Mouse (Mus musculus): Measurements from ENCODE around the gene Gys1. TPM values are rescaled to one million over a fixed set of nuclear protein-coding genes. Genes with fewer than 3 reads are reported as not detected.

The Gys1 gene
- polyA plus RNA-seq, 1 experiment from 2014 or later, result 111 TPM

Small RNA genes lying within 50 kb of the gene (microRNA-seq; reads per million reads assigned to microRNA genes)
- gene Gm22133, result not detected

Other genes with a start within 250 kb of the Gys1 start
- gene Ccdc155, start 230.0 kb upstream of the Gys1 start, polyA plus RNA-seq (2015; fragmentation: Nextera tagmentation; extraction: Ambion mirVana), result 0.53 and 0.80 TPM in 2 replicates
- 0.90 and 1.2 TPM in 2 replicates for gene Dkkl1, start 222.7 kb upstream of the Gys1 start, polyA plus RNA-seq (2015; fragmentation: Nextera tagmentation; extraction: Ambion mirVana)
- 89.0 and 106 TPM in 2 replicates for gene Tead2, start 219.1 kb upstream of the Gys1 start, polyA plus RNA-seq (2015; fragmentation: Nextera tagmentation; extraction: Ambion mirVana)
- gene Cd37, start 195.7 kb upstream of the Gys1 start, polyA plus RNA-seq (2015; fragmentation: Nextera tagmentation; extraction: Ambion mirVana), result 2.4 and 8.3 TPM in 2 replicates
- gene Slc6a16, start 193.8 kb upstream of the Gys1 start, polyA plus RNA-seq (2015; fragmentation: Nextera tagmentation; extraction: Ambion mirVana), result 0.11 and 0.18 TPM in 2 replicates
- not detected in 2 replicates for gene Slc6a21, start 157.3 kb upstream of the Gys1 start, polyA plus RNA-seq (2015; fragmentation: Nextera tagmentation; extraction: Ambion mirVana)
- gene Trpm4, start 101.1 kb upstream of the Gys1 start, polyA plus RNA-seq (2015; fragmentation: Nextera tagmentation; extraction: Ambion mirVana), result 12.7 and 15.8 TPM in 2 replicates
- gene Hrc, start 99.6 kb upstream of the Gys1 start, polyA plus RNA-seq (2015; fragmentation: Nextera tagmentation; extraction: Ambion mirVana), result 25.2 and 26.4 TPM in 2 replicates
- 1.6 and 2.1 TPM in 2 replicates for gene Ppfia3, start 67.8 kb upstream of the Gys1 start, polyA plus RNA-seq (2015; fragmentation: Nextera tagmentation; extraction: Ambion mirVana)
- gene Lin7b, start 64.3 kb upstream of the Gys1 start, polyA plus RNA-seq (2015; fragmentation: Nextera tagmentation; extraction: Ambion mirVana), result 1.2 and 1.3 TPM in 2 replicates
- gene Snrnp70, start 39.1 kb upstream of the Gys1 start, polyA plus RNA-seq (2015; fragmentation: Nextera tagmentation; extraction: Ambion mirVana), result 123 and 146 TPM in 2 replicates
- 0.33 and 0.58 TPM in 2 replicates for gene Kcna7, start 29.2 kb upstream of the Gys1 start, polyA plus RNA-seq (2015; fragmentation: Nextera tagmentation; extraction: Ambion mirVana)
- gene Ntf5, start 21.1 kb upstream of the Gys1 start, polyA plus RNA-seq (2015; fragmentation: Nextera tagmentation; extraction: Ambion mirVana), result 0.81 and 1.6 TPM in 2 replicates
- not detected in 2 replicates for gene Lhb, start 14.0 kb upstream of the Gys1 start, polyA plus RNA-seq (2015; fragmentation: Nextera tagmentation; extraction: Ambion mirVana)
- gene Ruvbl2, start 3.3 kb downstream of the Gys1 start, polyA plus RNA-seq (2015; fragmentation: Nextera tagmentation; extraction: Ambion mirVana), result 65.0 and 82.1 TPM in 2 replicates
- gene Ftl1, start 25.0 kb downstream of the Gys1 start, polyA plus RNA-seq (2015; fragmentation: Nextera tagmentation; extraction: Ambion mirVana), result 3,328 and 3,965 TPM in 2 replicates
- 107 and 112 TPM in 2 replicates for gene Bax, start 32.1 kb downstream of the Gys1 start, polyA plus RNA-seq (2015; fragmentation: Nextera tagmentation; extraction: Ambion mirVana)
- gene Tulp2, start 47.0 kb downstream of the Gys1 start, polyA plus RNA-seq (2015; fragmentation: Nextera tagmentation; extraction: Ambion mirVana), result 0.28 and 1.3 TPM in 2 replicates
- not detected in 2 replicates for gene Gm45808, start 52.0 kb downstream of the Gys1 start, polyA plus RNA-seq (2015; fragmentation: Nextera tagmentation; extraction: Ambion mirVana)
- 4.0 and 4.1 TPM in 2 replicates for gene Dhdh, start 54.0 kb downstream of the Gys1 start, polyA plus RNA-seq (2015; fragmentation: Nextera tagmentation; extraction: Ambion mirVana)
- gene Nucb1, start 75.6 kb downstream of the Gys1 start, polyA plus RNA-seq (2015; fragmentation: Nextera tagmentation; extraction: Ambion mirVana), result 144 and 177 TPM in 2 replicates
- 25.3 and 37.6 TPM in 2 replicates for gene Ppp1r15a, start 91.4 kb downstream of the Gys1 start, polyA plus RNA-seq (2015; fragmentation: Nextera tagmentation; extraction: Ambion mirVana)
- gene Plekha4, start 91.5 kb downstream of the Gys1 start, polyA plus RNA-seq (2015; fragmentation: Nextera tagmentation; extraction: Ambion mirVana), result 1.0 and 2.6 TPM in 2 replicates
- gene Hsd17b14, start 120.0 kb downstream of the Gys1 start, polyA plus RNA-seq (2015; fragmentation: Nextera tagmentation; extraction: Ambion mirVana), result 0.24 and 0.82 TPM in 2 replicates
- 79.4 and 84.5 TPM in 2 replicates for gene Bcat2, start 135.3 kb downstream of the Gys1 start, polyA plus RNA-seq (2015; fragmentation: Nextera tagmentation; extraction: Ambion mirVana)
- gene Fgf21, start 180.6 kb downstream of the Gys1 start, polyA plus RNA-seq (2015; fragmentation: Nextera tagmentation; extraction: Ambion mirVana), result 0.13 and 1.2 TPM in 2 replicates
- 0.15 and 0.66 TPM in 2 replicates for gene Fut1, start 182.4 kb downstream of the Gys1 start, polyA plus RNA-seq (2015; fragmentation: Nextera tagmentation; extraction: Ambion mirVana)
- gene Izumo1, start 187.0 kb downstream of the Gys1 start, polyA plus RNA-seq (2015; fragmentation: Nextera tagmentation; extraction: Ambion mirVana), result 0.33 and 0.35 TPM in 2 replicates
- gene Rasip1, start 192.6 kb downstream of the Gys1 start, polyA plus RNA-seq (2015; fragmentation: Nextera tagmentation; extraction: Ambion mirVana), result 19.6 and 23.4 TPM in 2 replicates
- gene Mamstr, start 205.1 kb downstream of the Gys1 start, polyA plus RNA-seq (2015; fragmentation: Nextera tagmentation; extraction: Ambion mirVana), result 7.3 and 7.4 TPM in 2 replicates
- gene Fut2, start 231.6 kb downstream of the Gys1 start, polyA plus RNA-seq (2015; fragmentation: Nextera tagmentation; extraction: Ambion mirVana), result 1.5 and 1.6 TPM in 2 replicates
- gene Ntn5, start 249.2 kb downstream of the Gys1 start, polyA plus RNA-seq (2015; fragmentation: Nextera tagmentation; extraction: Ambion mirVana), result 0.14 TPM in 1 of 2 replicates, not detected in the other